In the genomic region with DNA sequence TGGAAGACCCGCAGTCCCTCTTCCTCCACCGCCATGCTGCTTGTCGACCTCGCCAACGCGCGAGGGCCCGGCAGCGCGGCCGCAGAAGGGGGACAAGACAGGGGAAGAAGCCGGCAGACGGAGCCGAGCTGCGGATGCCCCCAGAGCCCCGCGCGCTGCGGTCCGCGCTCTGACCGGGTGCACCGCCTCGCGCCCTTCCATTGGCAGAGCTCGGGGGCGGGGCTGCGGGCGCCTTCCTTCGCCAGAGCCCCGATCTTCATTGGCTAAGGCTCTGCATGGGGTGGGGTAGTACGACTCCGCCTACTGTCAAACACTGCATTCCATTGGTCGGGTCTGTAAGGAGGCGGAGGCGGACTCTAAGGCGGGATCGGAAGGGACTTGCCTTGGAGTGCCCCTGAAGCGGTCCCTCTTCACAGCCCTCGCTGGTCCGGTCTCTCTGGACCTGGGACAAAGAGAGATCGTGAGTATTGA, we compare ENCODE assay signal across 8 mouse cellular contexts. TPM values are rescaled to one million over a fixed set of nuclear protein-coding genes. Genes with fewer than 3 reads are reported as not detected.
DNase-seq lines count a peak whose midpoint lies in the region; ATAC-seq lines count a peak whose summit lies in the region.

A gene (minus strand): TSS at position 191 of the 471 bp plus-strand sequence.

- H3K9me3 ChIP-seq in lung, embryonic 16.5 days (ENCODE audit: control insufficient read depth, low read length) = no peaks in the 10 kb centered on the region

- H3K4me2 ChIP-seq in lung, embryonic 16.5 days (ENCODE audit: low read depth, low read length) = peak within 1 kb of the TSS; percentile 86

- H3K9ac ChIP-seq in lung, embryonic 16.5 days (ENCODE audit: low read length) = peak within 1 kb of the TSS; percentile 79

- H3K27me3 ChIP-seq in lung, embryonic 16.5 days (ENCODE audit: control insufficient read depth, insufficient read depth, low read depth, low read length) = no peaks in the 10 kb centered on the region

- peak within 1 kb of the TSS; percentile 75 for H3K27ac ChIP-seq in lung, embryonic 16.5 days (ENCODE audit: low read length)

- WGBS in lung, embryonic 16.5 days = 1% methylated on average over 35 of the region's 42 CpGs

- peak; percentile 92 for DNase-seq in MEL-GATA-1-ER (ENCODE audit: extremely low read depth, low read depth)
- DNase-seq in cerebellum, adult 8-10 months = peak; percentile 95
- DNase-seq in forelimb bud, embryonic 11.5 days (ENCODE audit: low read depth, low spot score) = peak; percentile 94
- peak; percentile 86 for DNase-seq in layer of hippocampus, adult 9-10 months (ENCODE audit: low spot score)
- peak; percentile 70 for DNase-seq in ovary, postnatal 10 days (ENCODE audit: low spot score)
- DNase-seq in thymus, postnatal 10 days (ENCODE audit: low spot score in 2 of 2) = peak; percentile 94 to 95

- H3K4me3 ChIP-seq in lung, embryonic 16.5 days (ENCODE audit: low read length) = peak within 1 kb of the TSS; percentile 80

- peaks cover 35% of the 10 kb centered on the region for H3K4me1 ChIP-seq in lung, embryonic 16.5 days (replicated peaks; ENCODE audit: control insufficient read depth, insufficient read depth, low read length)

- peak; percentile 81 to 84 for ATAC-seq in hematopoietic stem cell, adult 5-6 weeks (replicated peaks in 1 of 2; ENCODE audit: insufficient read depth in 1 of 2, low FRiP score in 2 of 2, low TSS enrichment in 1 of 2, low read depth in 1 of 2, poor library complexity in 2 of 2, severe bottlenecking in 2 of 2)
- peak; percentile 97 for ATAC-seq in lung, embryonic 16.5 days (ENCODE audit: low read depth)

- H3K36me3 ChIP-seq in lung, embryonic 16.5 days (ENCODE audit: control insufficient read depth, insufficient read depth, low read length) = no peaks in the 10 kb centered on the region

RNA-seq across cellular contexts. Expression of the gene that starts here (rescaled TPM):
- total RNA-seq in hematopoietic stem cell, adult 5-6 weeks (2017) = 104 and 131 TPM in 2 replicates
- 48.7 and 50.7 TPM in 2 replicates for polyA plus RNA-seq in lung, embryonic 16.5 days (2015; fragmentation: Nextera tagmentation; extraction: Ambion mirVana)

Comparison
In these comparisons a context has a peak if more than half of its experiments do, and no peak if none do; other contexts are left out.
1. Peak in every context shown above with its lines: DNase-seq, ATAC-seq, H3K4me3 ChIP-seq and H3K27ac ChIP-seq.